Mouse (Mus musculus) retina, adult 2 months (tissue): ENCODE results near the gene Nop9.

ENCODE experiments used
- DNase-seq: peaks from one replicate; pipeline ENCODE4 v3.0.0-alpha.2; 2012; ENCODE audit warnings: low read depth, low spot score

Gene Nop9

GRCm38 (mm10) chr14:55727889-55728685 lies 17.4 kb upstream of the Nop9 start:
- no peak for DNase-seq

GRCm38 (mm10) chr14:55730116-55730515 lies 15.4 kb upstream of the Nop9 start:
- DNase-seq: no peak

- no peak for DNase-seq
These were observed 14.9 kb upstream of the Nop9 start for GRCm38 (mm10) chr14:55730531-55731032.

- no peak for DNase-seq
These were observed 11.6 kb upstream of the Nop9 start for GRCm38 (mm10) chr14:55733889-55734288.

GRCm38 (mm10) chr14:55734869-55735268 lies 10.6 kb upstream of the Nop9 start:
- no peak for DNase-seq

- no peak for DNase-seq
These were observed 10.2 kb upstream of the Nop9 start for GRCm38 (mm10) chr14:55735334-55735733.

- no peak for DNase-seq
These were observed 9.7 kb upstream of the Nop9 start for GRCm38 (mm10) chr14:55735758-55736157.

- DNase-seq: no peak
These were observed 8.3 kb upstream of the Nop9 start for GRCm38 (mm10) chr14:55737086-55737687.

GRCm38 (mm10) chr14:55743711-55744110 lies 1.8 kb upstream of the Nop9 start:
- peak; percentile 55 for DNase-seq

- DNase-seq: no peak
These were observed 356 bp downstream of the Nop9 start for GRCm38 (mm10) chr14:55745861-55746237.

GRCm38 (mm10) chr14:55747051-55747847 lies 1.8 kb downstream of the Nop9 start:
- no peak for DNase-seq

GRCm38 (mm10) chr14:55757566-55757965 lies 12.1 kb downstream of the Nop9 start:
- no peak for DNase-seq

- DNase-seq: no peak
These were observed 12.9 kb downstream of the Nop9 start, which contains the start of gene Cideb for GRCm38 (mm10) chr14:55758363-55758784. Gene Cideb (minus strand): TSS chr14:55758458.

- DNase-seq: peak; percentile 40
These were observed 14.7 kb downstream of the Nop9 start for GRCm38 (mm10) chr14:55760156-55760555.

GRCm38 (mm10) chr14:55761163-55761562 lies 15.7 kb downstream of the Nop9 start, which contains the start of gene Ltb4r2:
Gene Ltb4r2 (plus strand): TSS chr14:55761428.
- DNase-seq: no peak

GRCm38 (mm10) chr14:55762001-55762821 lies 16.7 kb downstream of the Nop9 start:
- no peak for DNase-seq

GRCm38 (mm10) chr14:55763166-55763565 lies 17.7 kb downstream of the Nop9 start:
- no peak for DNase-seq

- no peak for DNase-seq
These were observed 20.2 kb downstream of the Nop9 start, which contains the start of gene Ltb4r1 for GRCm38 (mm10) chr14:55765696-55766095. Gene Ltb4r1 (plus strand): TSS chr14:55765962.

GRCm38 (mm10) chr14:55767519-55768414 lies 22.3 kb downstream of the Nop9 start:
- no peak for DNase-seq

GRCm38 (mm10) chr14:55768555-55768954 lies 23.1 kb downstream of the Nop9 start:
- no peak for DNase-seq
